Mouse (Mus musculus) heart, embryonic 14.5 days (tissue): Measurements from ENCODE around the gene Pigg. TPM values are rescaled to one million over a fixed set of nuclear protein-coding genes. Genes with fewer than 3 reads are reported as not detected.

ENCODE experiments used
- ATAC-seq: fragments of 200-750 bp; cut with Nextera tagmentation; 2 replicates; pipeline ENCODE4 v1.8.0; 2017; ENCODE audit warnings: low read depth, moderate TSS enrichment; ENCODE audit not compliant: insufficient number of reproducible peaks, insufficient read depth, low FRiP score
- H3K27ac ChIP-seq, 2 experiments: fragments of 200-500 bp in 1 of 2; fragments of 300-500 bp in 1 of 2; sonication (generic) in 1 of 2; replicated peaks in 1 of 2; 2 replicates each; pipeline ENCODE4 v1.5.1; 2012 to 2014; ENCODE audit warnings: low read depth in 2 of 2, low read length in 2 of 2, control low read depth in 1 of 2, mild to moderate bottlenecking in 1 of 2, mixed read lengths in 1 of 2; ENCODE audit not compliant: control insufficient read depth in 1 of 2, insufficient read depth in 1 of 2
- H3K27me3 ChIP-seq: fragments of 300-500 bp; sonication (generic); 2 replicates; pipeline ENCODE4 v1.6.1; 2014; ENCODE audit warnings: mild to moderate bottlenecking, low read length, control low read depth; ENCODE audit not compliant: control insufficient read depth, insufficient read depth
- H3K36me3 ChIP-seq: fragments of 300-500 bp; sonication (generic); 2 replicates; pipeline ENCODE4 v1.6.1; 2014; ENCODE audit warnings: mild to moderate bottlenecking, control low read depth, low read length, mixed read lengths; ENCODE audit not compliant: control insufficient read depth, insufficient read depth
- H3K4me1 ChIP-seq, 2 experiments: fragments of 200-500 bp in 1 of 2; fragments of 300-500 bp in 1 of 2; sonication (generic) in 1 of 2; 2 replicates each; pipeline ENCODE4 v1.6.1; 2012 to 2014; ENCODE audit warnings: low read length in 2 of 2, control low read depth in 1 of 2, mixed read lengths in 1 of 2; ENCODE audit not compliant: control insufficient read depth in 2 of 2, insufficient read depth in 2 of 2
- H3K4me2 ChIP-seq: fragments of 300-500 bp; sonication (generic); 2 replicates; pipeline ENCODE4 v1.6.1; 2014; ENCODE audit warnings: mild to moderate bottlenecking, low read length
- H3K4me3 ChIP-seq, 2 experiments: fragments of 200-500 bp in 1 of 2; fragments of 300-500 bp in 1 of 2; sonication (generic) in 1 of 2; 2 replicates each; pipeline ENCODE4 v1.5.1; 2012 to 2014; ENCODE audit warnings: low read length in 2 of 2, mild to moderate bottlenecking in 2 of 2, control low read depth in 1 of 2, low read depth in 1 of 2, moderate library complexity in 1 of 2; ENCODE audit not compliant: control insufficient read depth in 1 of 2, insufficient read depth in 1 of 2
- H3K9ac ChIP-seq: fragments of 300-500 bp; sonication (generic); 2 replicates; pipeline ENCODE4 v1.6.1; 2014; ENCODE audit warnings: mild to moderate bottlenecking, low read length
- H3K9me3 ChIP-seq: fragments of 300-500 bp; sonication (generic); 2 replicates; pipeline ENCODE4 v1.6.1; 2016; ENCODE audit warnings: low read length, control low read depth; ENCODE audit not compliant: control insufficient read depth
- WGBS: fragments of 180-500 bp; shearing (Covaris S2); extraction: QIAGEN DNeasy Blood & Tissue Kit; methylation state at CpG from one replicate; pipeline ENCODE4 v1.1.7; 2014; 5-methylcytosine and 5-hydroxymethylcytosine counted together
- polyA plus RNA-seq: library from polyadenylated mRNA; unstranded; fragments of >200 nt; fragmentation: Nextera tagmentation; extraction: Ambion mirVana; gene quantifications from 2 replicates; pipeline ENCODE4 v1.2.1, GENCODE M21; 2014

The Pigg gene
- polyA plus RNA-seq, 1 experiment from 2014 or later = 3.6 TPM

- Histone ChIP-seq H3K36me3 (no peaks in the 10 kb centered on the region), H3K9me3 (no peaks in the 10 kb centered on the region), H3K4me3 (no peak overlapping the region), H3K9ac (no peak overlapping the region), H3K4me1 (no peaks in the 10 kb centered on the region), H3K27ac (no peak overlapping the region), H3K27me3 (no peaks in the 10 kb centered on the region), H3K4me2 (no peak overlapping the region)
- WGBS = 87% methylated on average over 1 of the region's 1 CpGs
- no peak for ATAC-seq
Measured at GRCm38 (mm10) chr5:108357862-108358261, 45.5 kb downstream of the Pigg start.

- Histone ChIP-seq H3K4me2 (no peak overlapping the region), H3K27me3 (peaks cover 13% of the 10 kb centered on the region)
Measured at GRCm38 (mm10) chr5:108359491-108359890, 47.1 kb downstream of the Pigg start.

GRCm38 (mm10) chr5:108360211-108360610 is 47.8 kb downstream of the Pigg start:
- no peak overlapping the region for H3K9ac ChIP-seq
- no peaks in the 10 kb centered on the region for H3K4me1 ChIP-seq
- no peaks in the 10 kb centered on the region for H3K9me3 ChIP-seq
- ATAC-seq = no peak
- no peaks in the 10 kb centered on the region for H3K36me3 ChIP-seq
- no peak overlapping the region for H3K4me3 ChIP-seq
- H3K27ac ChIP-seq = no peak overlapping the region
- 69% methylated on average over 4 of the region's 4 CpGs for WGBS
- no peak overlapping the region for H3K4me2 ChIP-seq
- peaks cover 21% of the 10 kb centered on the region for H3K27me3 ChIP-seq

More at GRCm38 (mm10) chr5:108359491-108359890, 47.1 kb downstream of the Pigg start:
- Histone ChIP-seq H3K4me1 (no peaks in the 10 kb centered on the region), H3K9me3 (no peaks in the 10 kb centered on the region), H3K27ac (no peak overlapping the region), H3K4me3 (no peak overlapping the region), H3K9ac (no peak overlapping the region), H3K36me3 (no peaks in the 10 kb centered on the region)
- no peak for ATAC-seq
- 84% methylated on average over 9 of the region's 9 CpGs for WGBS

GRCm38 (mm10) chr5:108362330-108362729 is 49.9 kb downstream of the Pigg start:
- Histone ChIP-seq H3K27me3 (peaks cover 42% of the 10 kb centered on the region), H3K4me1 (peaks cover 0 to 3% of the 10 kb centered on the region in 2 experiments; a peak in 1 of 4 replicates), H3K9me3 (no peaks in the 10 kb centered on the region), H3K27ac (no peak overlapping the region), H3K4me3 (no peak overlapping the region), H3K36me3 (no peaks in the 10 kb centered on the region), H3K4me2 (no peak overlapping the region), H3K9ac (no peak overlapping the region)
- 38% methylated on average over 3 of the region's 3 CpGs for WGBS
- no peak for ATAC-seq

GRCm38 (mm10) chr5:108366328-108366983 is 54.0 kb downstream of the Pigg start:
- ATAC-seq = 0 out of 2 replicates have a peak, but pooled peaks have one; percentile 5
- H3K9ac ChIP-seq = peak overlapping the region; percentile 62
- peaks cover 0 to 17% of the 10 kb centered on the region in 2 experiments; a peak in 3 of 4 replicates for H3K4me1 ChIP-seq
- whole genome bisulfite sequencing = 2% methylated on average over 60 of the region's 60 CpGs
- no peaks in the 10 kb centered on the region for H3K36me3 ChIP-seq
- H3K27ac ChIP-seq = no peak overlapping the region
- H3K4me3 ChIP-seq = peak overlapping the region; percentile 47
- no peaks in the 10 kb centered on the region for H3K9me3 ChIP-seq
- H3K27me3 ChIP-seq = peaks cover 82% of the 10 kb centered on the region
- H3K4me2 ChIP-seq = peak overlapping the region; percentile 80

GRCm38 (mm10) chr5:108366984-108367841 is 54.8 kb downstream of the Pigg start:
- Histone ChIP-seq H3K36me3 (no peaks in the 10 kb centered on the region), H3K4me2 (peak overlapping the region; percentile 80), H3K27ac (no peak overlapping the region), H3K27me3 (peaks cover 89% of the 10 kb centered on the region), H3K4me3 (peak overlapping the region; percentile 47), H3K9me3 (no peaks in the 10 kb centered on the region), H3K9ac (peak overlapping the region; percentile 62), H3K4me1 (peaks cover 0 to 17% of the 10 kb centered on the region in 2 experiments; a peak in 3 of 4 replicates)
- WGBS = 0% methylated on average over 60 of the region's 100 CpGs
- ATAC-seq = peak; percentile 42; the same call in 1 of the 2 replicates

- no peak within 1 kb of the TSS for H3K27ac ChIP-seq
- no peak for ATAC-seq
Measured at GRCm38 (mm10) chr5:108367871-108368332, 55.5 kb downstream of the Pigg start, which contains the start of gene Gm42517. Gene Gm42517 (minus strand): TSS chr5:108367922.

More at GRCm38 (mm10) chr5:108367871-108368332, 55.5 kb downstream of the Pigg start, which contains the start of gene Gm42517:
- no peaks in the 10 kb centered on the region for H3K36me3 ChIP-seq
- H3K4me3 ChIP-seq = peak within 1 kb of the TSS; percentile 47
- peak within 1 kb of the TSS; percentile 62 for H3K9ac ChIP-seq
- H3K27me3 ChIP-seq = peaks cover 91% of the 10 kb centered on the region
- peak within 1 kb of the TSS; percentile 80 for H3K4me2 ChIP-seq
- peaks cover 0 to 17% of the 10 kb centered on the region in 2 experiments; a peak in 3 of 4 replicates for H3K4me1 ChIP-seq
- H3K9me3 ChIP-seq = no peaks in the 10 kb centered on the region
- 1% methylated on average over 26 of the region's 36 CpGs for WGBS
